Mouse (Mus musculus) G1E-ER4 (cell line): ENCODE data around the gene Itpr2. TPM values are rescaled to one million over a fixed set of nuclear protein-coding genes. Genes with fewer than 3 reads are reported as not detected.

Experiments used
- GATA1 ChIP-seq: IDR thresholded peaks from one replicate; pipeline ENCODE4 v1.8.0; 2012; ENCODE audit warnings: low read length, inconsistent platforms
- polyA plus RNA-seq: library from polyadenylated mRNA; stranded (reverse); fragments of >175 nt; gene quantifications from 2 replicates; pipeline ENCODE4 v1.2.3, GENCODE M21; 2012

The Itpr2 gene
- polyA plus RNA-seq, 1 experiment, result 1.9 TPM

GRCm38 (mm10) chr6:146289801-146290200 is 212.2 kb downstream of the Itpr2 start:
- no peak for TF ChIP-seq GATA1

GRCm38 (mm10) chr6:146288266-146288665 is 213.8 kb downstream of the Itpr2 start:
- TF ChIP-seq GATA1, result no peak

GRCm38 (mm10) chr6:146284921-146285565 is 217.0 kb downstream of the Itpr2 start:
- no peak for TF ChIP-seq GATA1

- TF ChIP-seq GATA1, result no peak
Measured at GRCm38 (mm10) chr6:146283981-146284380, 218.0 kb downstream of the Itpr2 start.

- no peak for TF ChIP-seq GATA1
Measured at GRCm38 (mm10) chr6:146282061-146282659, 219.9 kb downstream of the Itpr2 start.

- no peak for TF ChIP-seq GATA1
Measured at GRCm38 (mm10) chr6:146281176-146281899, 220.7 kb downstream of the Itpr2 start.

GRCm38 (mm10) chr6:146273256-146273655 is 228.8 kb downstream of the Itpr2 start:
- TF ChIP-seq GATA1, result no peak

GRCm38 (mm10) chr6:146272253-146273036 is 229.6 kb downstream of the Itpr2 start:
- no peak for TF ChIP-seq GATA1

GRCm38 (mm10) chr6:146270776-146271533 is 231.1 kb downstream of the Itpr2 start:
- TF ChIP-seq GATA1, result no peak

GRCm38 (mm10) chr6:146270162-146270561 is 231.9 kb downstream of the Itpr2 start:
- TF ChIP-seq GATA1, result no peak

- TF ChIP-seq GATA1, result no peak
Measured at GRCm38 (mm10) chr6:146269291-146269690, 232.7 kb downstream of the Itpr2 start.

- TF ChIP-seq GATA1, result no peak
Measured at GRCm38 (mm10) chr6:146260674-146261376, 241.2 kb downstream of the Itpr2 start.

GRCm38 (mm10) chr6:146258751-146259150 is 243.3 kb downstream of the Itpr2 start:
- no peak for TF ChIP-seq GATA1

GRCm38 (mm10) chr6:146258261-146258660 is 243.8 kb downstream of the Itpr2 start:
- no peak for TF ChIP-seq GATA1
